Mouse (Mus musculus): ENCODE data around the gene Efhd1. TPM values are rescaled to one million over a fixed set of nuclear protein-coding genes. Genes with fewer than 3 reads are reported as not detected.

Efhd1 gene
- polyA plus RNA-seq, 1 experiment from 2014 or later = 3.0 TPM

Other genes with a start within 250 kb of the Efhd1 start
- not detected in 2 replicates for gene Alppl2, start 174.4 kb upstream of the Efhd1 start, polyA plus RNA-seq (2015; fragmentation: Nextera tagmentation; extraction: Ambion mirVana)
- 0.10 TPM in 1 of 2 replicates, not detected in the other for gene Alpi, start 162.8 kb upstream of the Efhd1 start, polyA plus RNA-seq (2015; fragmentation: Nextera tagmentation; extraction: Ambion mirVana)
- gene Akp3, start 139.4 kb upstream of the Efhd1 start, polyA plus RNA-seq (2015; fragmentation: Nextera tagmentation; extraction: Ambion mirVana) = not detected in 2 replicates
- gene Ecel1, start 107.8 kb upstream of the Efhd1 start, polyA plus RNA-seq (2015; fragmentation: Nextera tagmentation; extraction: Ambion mirVana) = 0.55 and 1.8 TPM in 2 replicates
- gene Prss56, start 81.0 kb upstream of the Efhd1 start, polyA plus RNA-seq (2015; fragmentation: Nextera tagmentation; extraction: Ambion mirVana) = 0.12 and 0.19 TPM in 2 replicates
- gene Chrnd, start 73.8 kb upstream of the Efhd1 start, polyA plus RNA-seq (2015; fragmentation: Nextera tagmentation; extraction: Ambion mirVana) = 5.0 and 14.4 TPM in 2 replicates
- 14.3 and 38.1 TPM in 2 replicates for gene Chrng, start 59.7 kb upstream of the Efhd1 start, polyA plus RNA-seq (2015; fragmentation: Nextera tagmentation; extraction: Ambion mirVana)
- 176 and 179 TPM in 2 replicates for gene Eif4e2, start 50.4 kb upstream of the Efhd1 start, polyA plus RNA-seq (2015; fragmentation: Nextera tagmentation; extraction: Ambion mirVana)
- 49.6 and 57.5 TPM in 2 replicates for gene Gigyf2, start 62.6 kb downstream of the Efhd1 start, polyA plus RNA-seq (2015; fragmentation: Nextera tagmentation; extraction: Ambion mirVana)
- 0.89 and 1.2 TPM in 2 replicates for gene Kcnj13, start 130.4 kb downstream of the Efhd1 start, polyA plus RNA-seq (2015; fragmentation: Nextera tagmentation; extraction: Ambion mirVana)
- 46.8 and 84.6 TPM in 2 replicates for gene Snorc, start 205.9 kb downstream of the Efhd1 start, polyA plus RNA-seq (2015; fragmentation: Nextera tagmentation; extraction: Ambion mirVana)
- not detected in 2 replicates for gene Neu2, start 245.5 kb downstream of the Efhd1 start, polyA plus RNA-seq (2015; fragmentation: Nextera tagmentation; extraction: Ambion mirVana)

Measured in limb, embryonic 15.5 days (tissue).